Mouse (Mus musculus) monocyte, adult 5-6 weeks (primary cell): ENCODE results near the gene Hbp1. TPM values are rescaled to one million over a fixed set of nuclear protein-coding genes. Genes with fewer than 3 reads are reported as not detected.

Source experiments
- ATAC-seq: fragments of 153-309, 156-312 bp; replicated peaks from 2 replicates; pipeline ENCODE4 v1.8.0; 2017; ENCODE audit warnings: mild to moderate bottlenecking; ENCODE audit not compliant: low TSS enrichment, insufficient number of reproducible peaks, severe bottlenecking, poor library complexity, low FRiP score
- total RNA-seq: library from RNA; stranded (forward); fragments of 200-1000, 200-491, 200-594 nt; gene quantifications from 3 replicates; pipeline ENCODE4 v1.2.3, GENCODE M21; 2017

Hbp1 gene
- total RNA-seq, 1 experiment from 2014 or later = 244 TPM

DNA sequence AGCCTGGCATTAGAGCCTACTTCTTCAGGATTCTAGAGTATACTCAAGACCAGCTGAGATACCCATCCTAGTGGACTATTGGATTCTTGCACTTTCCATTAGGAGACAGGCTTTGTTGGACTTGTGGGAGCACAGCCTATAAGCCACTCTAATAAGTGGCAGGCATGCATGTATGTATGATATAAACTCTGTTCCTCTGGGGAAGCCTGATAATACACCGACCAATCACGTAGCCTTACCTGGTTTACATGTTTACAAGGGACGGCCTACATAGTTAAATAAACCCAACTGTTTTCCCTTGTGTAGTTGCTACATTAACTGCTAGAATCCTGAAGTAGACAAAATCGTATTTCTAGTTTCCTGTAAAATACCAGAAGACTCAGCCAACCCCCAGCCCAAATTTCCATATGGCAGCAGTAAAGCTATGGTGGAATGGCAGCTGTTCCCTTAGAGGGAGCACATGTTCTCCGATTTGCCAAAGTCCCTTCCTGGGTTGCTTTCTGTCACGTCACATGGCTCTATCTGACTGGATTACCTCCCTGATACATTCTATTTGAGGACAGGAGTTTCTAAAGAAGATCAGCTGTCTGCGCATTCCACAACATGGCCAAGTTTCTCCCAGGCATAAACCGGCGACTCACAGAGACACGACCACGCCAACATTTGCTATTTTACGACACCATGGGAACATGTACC lies 15.3 kb upstream of the Hbp1 start:
- no peak for ATAC-seq

DNA sequence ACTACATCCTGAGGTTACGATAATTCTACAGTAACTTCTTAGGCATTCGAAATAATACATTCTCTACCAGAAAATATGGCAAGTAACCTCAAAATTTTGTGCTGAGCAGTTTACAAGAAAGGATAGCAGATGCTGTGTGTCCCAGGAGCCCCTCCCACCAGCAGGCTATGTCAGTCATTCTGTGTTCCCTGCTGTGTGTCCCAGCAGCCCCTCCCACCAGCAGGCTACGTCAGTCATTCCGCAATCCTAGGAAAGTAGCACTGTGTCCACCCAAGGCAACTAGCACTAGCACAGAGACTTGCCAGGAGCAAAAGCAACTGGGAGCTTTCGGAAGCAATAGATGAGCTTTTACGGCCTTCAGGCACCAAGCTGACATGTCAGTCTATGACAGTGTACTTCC lies 13.7 kb upstream of the Hbp1 start:
- no peak for ATAC-seq

DNA sequence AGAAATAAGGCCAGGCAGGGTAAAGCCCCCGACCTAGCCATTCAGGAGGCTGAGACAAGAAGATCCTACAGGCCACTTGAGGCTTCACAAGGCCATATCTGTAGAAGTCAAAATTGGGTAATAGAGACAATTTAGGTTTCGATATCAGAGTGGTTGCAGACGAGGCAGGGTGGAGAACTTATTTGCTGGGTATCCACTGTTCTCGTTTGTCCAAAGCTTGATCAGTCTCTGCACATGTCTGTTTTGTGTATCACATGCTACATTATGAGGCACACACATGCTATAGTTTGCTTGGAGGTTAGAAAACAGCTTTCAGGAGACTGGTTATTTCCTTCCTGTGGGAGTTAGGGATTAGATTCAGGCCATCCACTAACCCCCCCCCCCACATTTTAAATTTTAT lies 5.5 kb upstream of the Hbp1 start:
- ATAC-seq = no peak

DNA sequence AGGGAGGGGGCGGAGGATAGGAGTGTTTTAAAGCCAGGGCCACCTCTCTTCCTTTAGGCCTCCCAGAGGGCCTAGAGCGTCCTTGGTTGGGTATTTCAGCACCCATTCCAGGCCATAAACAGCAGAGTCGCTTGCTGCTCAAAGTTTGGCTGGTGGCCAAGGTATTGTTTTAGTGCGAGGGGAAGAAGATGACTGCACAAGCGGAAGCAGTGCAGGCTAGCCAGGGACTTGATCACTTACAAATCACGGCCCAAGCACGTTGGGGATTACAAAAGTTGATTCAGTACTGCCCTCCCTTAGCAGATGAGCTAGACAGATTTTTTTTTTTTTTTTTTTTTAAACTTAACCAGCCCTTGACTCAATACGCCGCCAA lies 310 bp upstream of the Hbp1 start:
- no peak for ATAC-seq

DNA sequence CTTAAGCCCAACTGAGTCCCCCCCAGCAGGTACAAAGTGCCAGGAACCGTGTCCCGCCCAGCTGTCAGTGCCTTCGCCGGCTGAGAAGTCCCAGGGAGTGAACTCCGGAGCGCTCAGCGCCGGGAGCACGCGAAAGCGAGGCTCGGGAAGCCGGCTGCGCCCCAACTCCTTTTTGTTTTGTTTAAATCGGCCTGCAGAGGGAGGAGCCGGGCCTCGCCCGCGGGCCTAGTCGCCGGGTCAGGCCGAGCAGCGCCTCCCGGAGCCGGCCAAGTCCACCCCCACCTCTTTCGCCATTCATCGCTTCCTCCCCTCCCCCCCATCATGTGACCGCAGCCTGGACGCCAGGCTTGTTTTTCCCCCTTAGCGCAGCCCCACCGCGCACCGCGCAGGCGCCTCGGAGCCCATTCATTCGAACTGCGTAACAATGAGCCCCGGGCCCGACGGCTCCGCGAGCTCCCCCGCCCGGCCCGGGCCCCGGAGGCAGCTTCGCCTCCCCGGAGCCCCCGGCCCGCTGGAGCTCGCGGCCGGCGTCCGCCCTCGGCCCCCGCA lies 1.1 kb downstream of the Hbp1 start:
- peak; percentile 30 for ATAC-seq

DNA sequence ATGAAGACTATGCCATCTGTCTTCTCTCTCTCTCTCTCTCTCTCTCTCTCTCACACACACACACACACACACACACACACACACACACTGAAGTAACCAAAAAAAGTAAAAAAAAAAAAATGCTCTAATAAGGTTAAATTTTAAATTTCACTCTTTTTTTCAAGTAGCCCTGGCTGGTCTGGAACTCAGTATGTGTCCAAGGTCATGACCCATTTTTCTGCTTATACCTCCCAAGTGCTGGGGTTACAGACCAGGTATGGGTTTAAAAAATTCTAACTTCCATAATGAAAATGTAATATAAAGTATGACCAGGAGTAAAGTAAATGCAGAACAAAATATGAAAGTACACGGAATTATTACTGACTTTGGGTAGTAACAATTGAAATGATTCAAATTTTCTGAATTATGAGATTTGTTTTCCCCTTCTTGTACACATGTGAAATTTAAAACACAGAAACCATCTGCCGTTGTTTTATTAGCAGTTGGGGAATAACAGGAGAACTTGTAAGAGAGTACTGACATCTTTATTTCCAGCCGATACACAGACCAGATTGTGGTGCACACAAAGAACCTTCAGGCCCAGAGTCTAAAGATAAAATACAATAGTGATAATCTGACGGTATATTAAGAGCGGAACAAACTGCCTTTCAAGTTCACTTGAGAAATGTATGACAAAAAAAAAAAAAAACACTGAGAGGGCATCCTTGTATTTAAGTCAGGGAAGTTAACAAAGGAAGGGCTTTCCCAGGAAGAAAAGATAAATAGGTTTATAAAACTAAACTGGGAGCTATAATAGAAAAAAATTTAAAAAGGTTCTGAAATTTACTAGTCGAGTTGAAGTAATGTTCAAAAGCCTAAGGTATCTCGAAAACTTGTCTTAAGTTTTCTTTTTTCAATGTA lies 2.0 kb downstream of the Hbp1 start:
- ATAC-seq = no peak

DNA sequence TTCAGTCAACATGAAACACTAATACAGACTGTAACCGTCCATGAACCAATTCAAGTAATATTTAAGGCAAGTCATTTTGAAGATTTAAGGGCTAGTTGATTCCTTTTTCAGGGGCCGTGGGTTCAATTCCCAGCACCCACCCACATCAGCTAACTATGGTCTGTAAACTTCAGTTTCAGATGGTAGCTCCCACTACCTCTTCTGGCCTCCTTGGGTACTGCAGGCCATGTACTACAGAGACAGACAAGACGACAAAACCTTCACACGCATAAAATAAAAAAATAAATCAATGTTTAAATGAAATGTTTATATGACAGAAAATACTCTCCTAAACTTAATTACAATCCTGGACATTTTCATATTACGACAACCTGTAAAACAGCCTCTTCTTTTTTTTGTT lies 2.9 kb downstream of the Hbp1 start:
- no peak for ATAC-seq

DNA sequence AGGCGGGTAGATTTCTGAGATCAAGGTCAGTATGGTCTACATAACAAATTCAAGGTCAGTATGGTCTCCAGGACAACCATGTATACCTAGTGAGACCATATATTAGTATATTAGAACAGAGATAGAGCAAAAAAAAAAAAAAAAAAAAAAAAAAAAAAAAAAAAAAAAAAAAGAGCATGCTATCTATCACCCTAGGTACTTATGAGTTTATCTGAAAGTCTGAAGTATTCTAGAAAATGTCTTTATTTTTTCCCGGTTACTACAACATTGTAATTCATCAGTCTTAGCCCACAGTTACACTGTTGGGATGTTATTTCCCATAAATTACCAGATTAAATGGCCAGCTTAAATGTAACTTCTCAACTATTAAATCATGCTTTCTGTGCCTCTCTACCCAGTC lies 5.9 kb downstream of the Hbp1 start:
- no peak for ATAC-seq

DNA sequence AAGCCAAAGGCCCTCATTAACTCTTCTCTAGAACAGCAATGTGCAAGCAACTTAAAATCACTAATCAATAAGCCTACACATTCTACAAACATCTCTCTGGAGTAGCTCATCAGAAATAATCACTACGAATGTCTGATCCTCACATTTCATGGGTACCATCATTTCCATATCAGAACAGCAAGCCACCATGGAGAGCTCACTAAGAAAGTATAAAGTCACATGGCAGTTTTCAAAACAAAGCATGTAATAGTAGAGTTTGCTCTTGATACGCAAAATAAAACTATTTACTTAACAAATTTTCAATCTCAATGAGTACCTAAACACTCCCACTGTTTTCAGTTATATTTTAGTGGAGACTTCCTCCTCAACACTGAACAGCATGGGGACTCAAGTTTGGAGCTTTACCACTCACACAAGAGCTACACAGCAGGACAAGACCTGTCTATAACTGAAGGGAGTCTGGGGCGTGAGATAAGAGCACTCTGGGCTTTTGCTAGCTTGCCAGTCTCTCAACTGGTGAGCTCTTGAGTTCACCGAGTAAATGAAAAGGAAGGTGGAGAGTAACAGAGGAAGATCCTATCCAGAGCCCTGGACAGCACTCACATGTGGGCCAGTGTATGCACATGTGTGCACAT lies 7.2 kb downstream of the Hbp1 start:
- no peak for ATAC-seq

DNA sequence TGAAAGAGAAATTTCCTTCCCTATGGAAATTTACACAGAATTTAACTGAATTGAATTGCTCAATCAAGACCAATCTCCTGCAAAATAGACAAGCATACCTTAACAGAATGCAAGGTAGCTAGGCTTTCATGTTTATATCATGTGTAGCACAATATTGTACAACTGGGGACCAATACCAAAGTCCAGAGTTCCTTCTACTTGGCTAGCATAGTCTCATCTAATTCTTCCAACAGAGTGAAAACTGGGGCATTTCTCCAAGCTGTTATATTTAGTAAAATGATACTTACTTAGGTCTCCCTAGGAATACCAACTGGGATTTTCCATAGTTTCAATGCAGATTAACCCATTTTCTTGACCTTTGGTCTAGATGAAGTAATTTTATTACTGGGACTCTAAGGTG lies 11.3 kb downstream of the Hbp1 start:
- no peak for ATAC-seq

DNA sequence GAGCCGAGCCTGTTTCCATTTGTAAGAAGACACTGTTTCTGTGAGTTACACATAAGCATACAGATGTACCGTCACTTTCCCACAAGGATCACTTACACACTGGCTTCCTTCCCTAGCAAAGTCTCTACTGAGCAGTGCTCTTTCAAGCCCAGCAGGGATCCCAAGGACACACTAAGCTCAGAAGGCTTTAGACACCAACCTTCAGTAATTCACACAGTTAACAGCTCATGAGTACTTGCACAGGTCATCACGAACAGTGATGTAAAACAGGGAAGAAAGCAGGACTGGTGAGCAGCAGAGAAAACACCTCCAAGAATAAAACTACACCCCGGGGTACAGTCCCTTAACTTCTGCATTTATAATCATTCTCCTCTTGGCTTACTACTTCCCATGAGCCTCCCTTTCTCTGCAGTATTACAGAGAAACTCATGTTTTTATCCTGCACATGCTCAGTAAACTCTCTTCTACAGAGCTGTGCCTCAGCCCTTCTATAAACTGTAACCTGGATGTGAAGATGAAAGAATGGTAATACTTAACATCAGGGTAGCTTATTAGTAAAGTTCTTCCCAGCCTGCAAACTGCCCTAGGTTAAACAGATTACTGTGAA lies 11.8 kb downstream of the Hbp1 start:
- ATAC-seq = no peak

DNA sequence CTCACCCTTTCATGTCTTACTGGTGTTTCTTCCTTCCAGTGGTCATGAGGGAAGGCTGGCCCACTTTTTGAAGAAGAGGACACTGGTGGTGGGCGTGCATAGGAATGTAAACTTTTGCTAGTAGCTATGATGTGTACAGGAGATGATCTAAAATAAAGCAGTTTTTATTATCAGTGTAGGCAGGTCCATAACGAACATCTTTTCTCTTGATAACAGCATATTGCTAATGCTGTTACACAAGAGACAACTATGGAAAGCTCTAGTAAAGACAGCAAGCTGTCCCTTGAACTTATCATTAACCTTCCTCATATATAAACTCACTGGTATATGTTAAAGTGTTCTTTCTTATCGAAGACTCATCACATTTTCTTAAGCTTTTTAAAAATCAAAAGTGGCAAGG lies 12.7 kb downstream of the Hbp1 start:
- ATAC-seq = no peak

DNA sequence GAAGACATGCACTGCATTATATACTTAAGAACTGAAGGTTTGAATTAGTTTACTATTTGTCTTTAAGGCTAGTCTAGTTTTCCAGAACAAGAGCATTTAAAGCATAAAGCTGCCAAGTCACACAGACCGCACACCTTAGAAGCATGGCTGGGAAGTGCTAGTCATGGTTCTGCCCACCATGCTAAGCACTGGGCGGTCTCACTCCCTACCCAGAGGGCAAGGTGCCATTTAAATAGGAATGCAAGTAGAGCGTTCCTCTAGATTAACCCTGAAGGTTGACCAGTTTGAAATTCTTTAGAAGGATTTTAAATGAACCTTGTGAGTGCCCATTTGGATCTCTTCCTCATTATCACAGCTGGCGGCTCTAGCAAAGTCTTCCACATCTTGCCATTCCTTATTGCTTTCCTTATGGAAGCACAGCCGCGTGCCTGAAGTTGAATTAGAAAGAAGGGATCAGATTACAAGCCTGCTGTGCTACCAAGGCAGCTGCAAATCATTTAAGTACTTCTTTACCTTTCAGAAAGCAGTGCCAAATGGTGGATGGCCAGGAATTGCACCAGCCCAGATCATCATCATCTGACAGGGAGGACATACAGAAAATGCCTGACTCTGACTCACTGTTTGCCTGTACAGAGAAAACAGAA lies 13.6 kb downstream of the Hbp1 start:
- no peak for ATAC-seq

DNA sequence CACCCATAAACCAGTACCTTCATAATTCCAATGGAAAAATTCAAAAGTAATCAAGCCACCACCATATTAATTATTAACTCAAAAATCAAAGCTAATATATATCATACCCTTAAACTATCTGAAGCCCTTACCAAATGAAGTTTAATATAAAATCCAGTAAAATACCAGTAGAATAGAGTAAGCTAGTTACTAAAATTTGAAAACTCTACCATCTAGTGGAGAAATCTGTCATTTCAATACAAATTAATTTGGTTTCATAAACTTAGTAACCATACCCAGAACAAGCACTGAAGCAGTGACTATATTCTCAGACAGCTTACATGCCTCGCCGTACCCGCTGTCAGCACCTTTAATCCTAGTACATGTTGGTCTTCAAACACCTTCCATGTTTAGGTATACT lies 18.5 kb downstream of the Hbp1 start:
- no peak for ATAC-seq

DNA sequence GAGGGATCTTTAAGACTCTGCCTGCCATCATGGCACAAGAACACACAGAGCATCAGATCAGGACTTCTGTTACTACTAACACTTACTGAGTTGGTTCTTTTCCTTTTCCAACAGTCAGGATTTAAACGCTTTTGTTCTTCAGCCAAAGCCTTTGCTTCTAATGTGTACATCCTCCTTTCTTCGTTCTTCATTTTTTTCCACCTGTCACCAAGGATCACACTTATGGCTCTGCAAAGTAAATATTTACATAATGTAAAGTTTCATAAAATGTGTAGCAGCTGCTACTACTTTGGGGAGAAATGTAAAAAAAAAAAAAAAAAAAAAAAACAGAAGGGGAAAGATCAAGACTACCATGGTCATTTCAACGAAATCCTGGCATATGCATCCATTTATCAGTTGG lies 21.8 kb downstream of the Hbp1 start:
- ATAC-seq = no peak

DNA sequence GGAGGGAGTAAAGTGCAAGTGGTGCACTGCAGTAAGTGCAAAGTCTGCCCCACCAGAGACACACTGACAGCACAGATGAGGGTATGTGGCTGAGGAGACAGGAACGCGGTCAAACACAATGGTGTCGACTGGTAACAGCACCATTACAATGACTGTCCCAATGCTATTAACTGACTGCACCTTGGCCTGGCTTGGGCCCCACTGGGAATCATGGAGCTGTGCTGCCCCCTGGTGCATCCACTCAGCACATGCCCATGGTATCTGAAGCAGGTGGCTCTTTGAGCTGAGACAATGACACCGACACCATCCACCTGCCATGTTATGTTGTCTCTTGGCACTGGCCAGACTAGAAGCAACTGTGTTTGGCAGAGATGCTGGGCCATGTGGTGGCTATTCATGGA lies 23.7 kb downstream of the Hbp1 start:
- ATAC-seq = peak; percentile 71

DNA sequence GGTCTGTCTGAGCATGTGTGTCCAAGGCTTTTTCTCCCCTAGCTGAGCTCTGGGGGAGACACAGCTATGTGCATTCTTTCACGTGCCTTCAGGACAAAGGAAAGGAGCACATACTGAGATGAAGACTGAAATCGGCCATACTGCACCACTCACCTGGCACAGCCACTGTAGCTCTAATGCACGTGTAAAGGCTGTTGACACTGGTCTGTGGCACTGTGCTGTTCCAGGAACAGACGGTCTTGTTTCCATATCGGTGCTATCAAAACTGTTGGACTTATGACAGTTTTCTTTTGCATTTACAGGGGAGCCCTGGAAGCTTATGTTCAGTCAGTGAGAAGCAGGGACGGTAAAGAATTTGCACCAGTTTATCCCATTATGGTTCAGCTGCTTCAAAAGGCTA lies 25.0 kb downstream of the Hbp1 start:
- ATAC-seq = no peak

DNA sequence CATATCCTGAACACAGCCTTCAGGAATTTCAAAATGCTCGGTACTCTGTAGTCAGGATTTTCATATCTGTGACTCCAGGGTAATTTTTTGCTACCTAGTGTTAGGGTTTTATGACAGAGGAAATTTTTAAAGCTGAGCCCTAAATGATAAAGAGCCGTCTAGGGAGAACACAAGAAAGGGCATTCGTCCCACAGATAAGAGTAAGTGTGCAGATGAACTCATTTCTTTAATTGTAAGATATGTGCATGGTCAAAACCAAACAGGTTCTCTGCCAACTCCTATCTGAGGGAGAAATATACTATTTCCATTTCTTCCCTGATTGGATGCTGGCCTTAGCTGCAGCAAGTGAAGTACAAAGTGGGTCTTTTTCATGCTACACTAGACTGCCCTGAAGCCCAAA lies 26.2 kb downstream of the Hbp1 start:
- no peak for ATAC-seq
